Mouse (Mus musculus): ENCODE data around the gene Rcan2. TPM values are rescaled to one million over a fixed set of nuclear protein-coding genes. Genes with fewer than 3 reads are reported as not detected.

Rcan2 gene
- polyA plus RNA-seq, 1 experiment from 2014 or later: 44.1 TPM

DNA sequence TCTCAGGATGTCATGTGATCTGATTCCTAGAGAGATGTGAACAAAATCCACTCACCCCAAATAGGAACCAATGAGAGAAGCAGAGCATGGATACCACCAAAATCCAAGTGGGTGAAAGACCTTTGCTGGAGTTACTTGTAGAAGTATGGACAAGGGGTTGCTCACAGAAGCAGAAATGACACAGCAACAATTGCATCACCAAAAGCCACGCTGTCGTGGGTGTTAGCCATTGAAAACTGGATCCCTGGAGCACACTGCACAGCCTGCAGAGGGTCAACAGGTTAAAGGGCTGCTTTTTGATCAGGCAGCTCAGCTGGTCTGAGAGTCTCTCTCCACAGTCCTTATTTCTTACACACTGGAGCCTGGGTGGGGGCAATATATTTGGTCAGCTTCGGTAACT is 274.4 kb downstream of the Rcan2 start:
- ATAC-seq (ENCODE audit: insufficient number of reproducible peaks, low FRiP score): no peak
- WGBS: 83% methylated on average over 3 of the region's 3 CpGs
- no peaks in the 10 kb centered on the region for H3K36me3 ChIP-seq

DNA sequence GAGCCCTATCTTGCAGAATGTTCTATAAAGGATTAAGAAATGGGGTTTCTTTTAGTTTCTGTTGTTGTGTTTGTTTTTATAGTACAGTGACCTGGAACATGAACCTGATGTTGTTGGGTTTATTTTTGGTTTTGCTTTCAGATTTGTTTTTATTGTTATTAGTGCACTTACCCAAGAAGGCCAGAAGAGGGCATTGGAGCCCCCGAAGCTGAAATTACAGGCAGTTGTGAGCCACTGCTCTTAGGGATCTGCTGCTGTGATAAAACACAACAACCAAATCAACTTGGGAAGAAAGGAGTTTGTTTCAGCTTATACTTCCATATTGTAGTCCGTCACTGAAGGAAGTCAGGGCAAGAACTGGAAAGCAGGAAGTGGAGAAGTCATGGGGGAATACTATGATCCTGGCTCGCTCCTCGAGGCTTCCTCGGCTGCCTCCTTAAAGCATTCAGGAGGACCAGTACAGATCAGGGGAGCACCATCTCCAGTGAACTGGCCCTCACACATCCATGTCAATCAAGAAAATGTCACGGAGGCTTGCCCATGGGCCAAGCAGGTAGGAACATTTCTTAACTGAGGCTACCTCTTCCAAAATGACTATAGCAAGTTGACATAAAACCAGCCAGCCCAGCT is 275.0 kb downstream of the Rcan2 start:
- H3K36me3 ChIP-seq: peaks cover 3% of the 10 kb centered on the region; the same call in 1 of the 2 replicates
- WGBS: 53% methylated on average over 6 of the region's 6 CpGs
- no peaks in the 10 kb centered on the region for H3K4me1 ChIP-seq (replicated peaks)
- H3K9me3 ChIP-seq (replicated peaks): no peaks in the 10 kb centered on the region
- H3K27ac ChIP-seq (ENCODE audit: poor library complexity, severe bottlenecking): no peak overlapping the region
- no peak overlapping the region for H3K4me3 ChIP-seq
- no peak for ATAC-seq (ENCODE audit: insufficient number of reproducible peaks, low FRiP score)
- no peak overlapping the region for H3K4me2 ChIP-seq
- no peak overlapping the region for H3K9ac ChIP-seq
- peaks cover 4% of the 10 kb centered on the region; the same call in 1 of the 2 replicates for H3K27me3 ChIP-seq (replicated peaks)

More for the DNA sequence above, 274.4 kb downstream of the Rcan2 start:
- Histone ChIP-seq H3K9ac (no peak overlapping the region), H3K27ac (ENCODE audit: poor library complexity, severe bottlenecking) (no peak overlapping the region), H3K4me2 (no peak overlapping the region), H3K9me3 (replicated peaks) (no peaks in the 10 kb centered on the region), H3K4me3 (no peak overlapping the region), H3K4me1 (replicated peaks) (no peaks in the 10 kb centered on the region), H3K27me3 (replicated peaks) (peaks cover 4% of the 10 kb centered on the region; the same call in 1 of the 2 replicates)

DNA sequence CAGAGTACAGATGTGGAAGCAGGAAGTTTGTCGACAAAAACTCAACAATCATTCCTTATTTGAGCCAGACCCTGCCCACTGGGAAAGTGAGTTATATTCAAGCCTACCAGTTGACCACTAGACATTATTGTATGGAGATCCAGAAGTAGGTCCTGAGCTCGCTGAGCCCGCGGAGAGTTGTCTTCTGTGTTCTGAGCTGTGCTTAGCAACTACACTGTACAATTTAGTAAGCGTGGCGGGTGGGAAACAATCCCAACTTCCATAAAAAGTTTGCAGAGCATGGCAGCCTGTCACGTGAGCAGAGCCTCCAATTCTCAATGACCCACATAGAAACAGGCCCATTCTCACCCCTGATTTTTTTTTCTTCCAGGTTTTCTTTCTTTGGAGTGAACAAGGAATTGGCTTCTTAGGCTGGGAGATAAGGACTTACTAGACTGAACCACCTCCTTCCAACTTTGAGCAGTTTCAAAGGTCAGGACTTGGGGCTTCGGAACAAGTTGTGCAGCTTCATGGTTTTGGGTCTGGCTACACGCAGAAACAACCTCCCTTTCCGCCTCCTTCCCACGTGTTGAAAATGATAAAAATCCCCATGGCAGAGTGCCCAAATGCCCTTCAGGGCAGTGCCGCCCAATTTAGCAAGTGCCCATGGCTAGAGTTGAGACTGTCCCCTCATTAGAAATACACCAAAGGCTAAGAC is 276.1 kb downstream of the Rcan2 start:
- H3K4me1 ChIP-seq (replicated peaks): no peaks in the 10 kb centered on the region
- 72% methylated on average over 12 of the region's 12 CpGs for WGBS
- no peak overlapping the region for H3K4me3 ChIP-seq
- H3K4me2 ChIP-seq: no peak overlapping the region
- H3K9ac ChIP-seq: no peak overlapping the region
- H3K27ac ChIP-seq (ENCODE audit: poor library complexity, severe bottlenecking): no peak overlapping the region
- peaks cover 4% of the 10 kb centered on the region; the same call in 1 of the 2 replicates for H3K27me3 ChIP-seq (replicated peaks)
- ATAC-seq (ENCODE audit: insufficient number of reproducible peaks, low FRiP score): no peak
- H3K9me3 ChIP-seq (replicated peaks): no peaks in the 10 kb centered on the region
- H3K36me3 ChIP-seq: peaks cover 6% of the 10 kb centered on the region

DNA sequence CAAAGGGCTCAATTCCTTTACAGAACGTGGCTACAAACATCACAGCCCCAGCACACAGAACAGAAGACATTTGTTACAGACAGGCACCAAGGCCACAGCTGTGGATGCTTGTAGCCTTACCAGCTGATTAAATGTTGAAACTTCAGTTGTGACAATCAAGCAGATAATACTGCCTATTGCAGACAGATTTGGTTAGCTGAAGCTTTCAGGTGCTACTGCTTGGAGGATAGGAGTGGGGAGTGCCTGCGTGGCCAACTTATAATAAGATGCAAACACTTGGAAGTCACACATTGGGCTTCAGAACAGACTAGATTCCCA is 276.7 kb downstream of the Rcan2 start:
- H3K27me3 ChIP-seq (replicated peaks): peaks cover 4% of the 10 kb centered on the region; the same call in 1 of the 2 replicates
- H3K4me3 ChIP-seq: no peak overlapping the region
- H3K4me2 ChIP-seq: no peak overlapping the region
- no peak overlapping the region for H3K9ac ChIP-seq
- ATAC-seq (ENCODE audit: insufficient number of reproducible peaks, low FRiP score): no peak
- H3K27ac ChIP-seq (ENCODE audit: poor library complexity, severe bottlenecking): no peak overlapping the region
- WGBS: 63% methylated on average over 2 of the region's 2 CpGs
- H3K4me1 ChIP-seq (replicated peaks): no peaks in the 10 kb centered on the region
- peaks cover 6% of the 10 kb centered on the region for H3K36me3 ChIP-seq
- H3K9me3 ChIP-seq (replicated peaks): no peaks in the 10 kb centered on the region

- peaks cover 6% of the 10 kb centered on the region for H3K36me3 ChIP-seq
- ATAC-seq (ENCODE audit: insufficient number of reproducible peaks, low FRiP score): peak; percentile 83
- peak within 1 kb of the TSS; percentile 97 for H3K4me2 ChIP-seq
- H3K4me3 ChIP-seq: peak within 1 kb of the TSS; percentile 88
- no peak within 1 kb of the TSS for H3K27ac ChIP-seq (ENCODE audit: poor library complexity, severe bottlenecking)
- H3K9me3 ChIP-seq (replicated peaks): no peaks in the 10 kb centered on the region
- under 1% methylated on average over 31 of the region's 31 CpGs for WGBS
- H3K9ac ChIP-seq: peak within 1 kb of the TSS; percentile 79
- peaks cover 4% of the 10 kb centered on the region; the same call in 1 of the 2 replicates for H3K27me3 ChIP-seq (replicated peaks)
- H3K4me1 ChIP-seq (replicated peaks): no peaks in the 10 kb centered on the region
Measured at GRCm38 (mm10) chr17:44078631-44079350, 277.6 kb downstream of the Rcan2 start, which contains the start of gene Enpp5. Enpp5 (plus strand) TSS chr17:44078813.

GRCm38 (mm10) chr17:44083156-44083555 is 282.0 kb downstream of the Rcan2 start:
- no peaks in the 10 kb centered on the region for H3K4me1 ChIP-seq (replicated peaks)
- no peak for ATAC-seq (ENCODE audit: insufficient number of reproducible peaks, low FRiP score)
- no peak overlapping the region for H3K27ac ChIP-seq (ENCODE audit: poor library complexity, severe bottlenecking)
- H3K27me3 ChIP-seq (replicated peaks): peaks cover 3% of the 10 kb centered on the region; the same call in 1 of the 2 replicates
- H3K4me3 ChIP-seq: no peak overlapping the region
- peaks cover 9% of the 10 kb centered on the region for H3K36me3 ChIP-seq
- 83% methylated on average over 4 of the region's 4 CpGs for WGBS
- H3K9ac ChIP-seq: no peak overlapping the region
- H3K4me2 ChIP-seq: no peak overlapping the region
- no peaks in the 10 kb centered on the region for H3K9me3 ChIP-seq (replicated peaks)

- Histone ChIP-seq H3K9me3 (replicated peaks) (no peaks in the 10 kb centered on the region), H3K27me3 (replicated peaks) (peaks cover 3% of the 10 kb centered on the region; the same call in 1 of the 2 replicates)
- WGBS: 82% methylated on average over 3 of the region's 3 CpGs
Measured at GRCm38 (mm10) chr17:44088226-44088625, 287.1 kb downstream of the Rcan2 start.

More at GRCm38 (mm10) chr17:44088226-44088625, 287.1 kb downstream of the Rcan2 start:
- no peak for ATAC-seq (ENCODE audit: insufficient number of reproducible peaks, low FRiP score)
- Histone ChIP-seq H3K36me3 (peaks cover 3% of the 10 kb centered on the region; the same call in 1 of the 2 replicates), H3K27ac (ENCODE audit: poor library complexity, severe bottlenecking) (no peak overlapping the region), H3K4me2 (no peak overlapping the region), H3K4me1 (replicated peaks) (no peaks in the 10 kb centered on the region), H3K4me3 (no peak overlapping the region), H3K9ac (no peak overlapping the region)

Other genes starting within 250 kb of the Rcan2 start
- 12.4 and 13.1 TPM in 2 replicates for gene Pla2g7, start 233.3 kb upstream of the Rcan2 start, polyA plus RNA-seq (2016; fragmentation: Nextera tagmentation; extraction: Ambion mirVana)
- gene Tdrd6, start 171.1 kb upstream of the Rcan2 start, polyA plus RNA-seq (2016; fragmentation: Nextera tagmentation; extraction: Ambion mirVana): 0.04 TPM in 1 of 2 replicates, not detected in the other
- 13.5 and 16.1 TPM in 2 replicates for gene Slc25a27, start 134.1 kb upstream of the Rcan2 start, polyA plus RNA-seq (2016; fragmentation: Nextera tagmentation; extraction: Ambion mirVana)
- gene Cyp39a1, start 133.9 kb upstream of the Rcan2 start, polyA plus RNA-seq (2016; fragmentation: Nextera tagmentation; extraction: Ambion mirVana): 34.7 and 35.5 TPM in 2 replicates

Measured in heart, embryonic 12.5 days (tissue).